Mouse (Mus musculus) midbrain, embryonic 12.5 days (tissue): ENCODE results near the gene Zfp575. TPM values are rescaled to one million over a fixed set of nuclear protein-coding genes. Genes with fewer than 3 reads are reported as not detected.

Experiments
- ATAC-seq: fragments of 200-750 bp; cut with Nextera tagmentation; 2 replicates; pipeline ENCODE4 v1.8.0; 2017; ENCODE audit warnings: low read depth, moderate TSS enrichment, moderate library complexity; ENCODE audit not compliant: low FRiP score
- H3K27ac ChIP-seq: fragments of 300-500 bp; sonication (generic); replicated peaks from 2 replicates; pipeline ENCODE4 v1.5.1; 2016; ENCODE audit warnings: mild to moderate bottlenecking
- H3K27me3 ChIP-seq: fragments of 300-500 bp; sonication (generic); 2 replicates; pipeline ENCODE4 v1.6.1; 2016; ENCODE audit warnings: mild to moderate bottlenecking
- H3K36me3 ChIP-seq: fragments of 300-500 bp; sonication (generic); 2 replicates; pipeline ENCODE4 v1.6.1; 2016
- H3K4me1 ChIP-seq: fragments of 300-500 bp; sonication (generic); 2 replicates; pipeline ENCODE4 v1.6.1; 2016
- H3K4me2 ChIP-seq: fragments of 300-500 bp; sonication (generic); replicated peaks from 2 replicates; pipeline ENCODE4 v1.6.1; 2016; ENCODE audit warnings: mild to moderate bottlenecking, moderate library complexity
- H3K4me3 ChIP-seq: fragments of 300-500 bp; sonication (generic); 2 replicates; pipeline ENCODE4 v1.5.1; 2016; ENCODE audit warnings: mild to moderate bottlenecking
- H3K9ac ChIP-seq: fragments of 300-500 bp; sonication (generic); replicated peaks from 2 replicates; pipeline ENCODE4 v1.6.1; 2016; ENCODE audit warnings: mild to moderate bottlenecking, moderate library complexity
- H3K9me3 ChIP-seq: fragments of 300-500 bp; sonication (generic); 2 replicates; pipeline ENCODE4 v1.6.1; 2016; ENCODE audit warnings: mild to moderate bottlenecking
- WGBS: fragments of 180-500 bp; shearing (Covaris S2); methylation state at CpG from one replicate; pipeline ENCODE4 v1.1.7; 2016; 5-methylcytosine and 5-hydroxymethylcytosine counted together
- polyA plus RNA-seq: library from polyadenylated mRNA; unstranded; fragments of >200 nt; fragmentation: Nextera tagmentation; extraction: Ambion mirVana; gene quantifications from 2 replicates; pipeline ENCODE4 v1.2.1, GENCODE M21; 2016

The Zfp575 gene
- polyA plus RNA-seq, 1 experiment from 2014 or later = 3.7 TPM

DNA sequence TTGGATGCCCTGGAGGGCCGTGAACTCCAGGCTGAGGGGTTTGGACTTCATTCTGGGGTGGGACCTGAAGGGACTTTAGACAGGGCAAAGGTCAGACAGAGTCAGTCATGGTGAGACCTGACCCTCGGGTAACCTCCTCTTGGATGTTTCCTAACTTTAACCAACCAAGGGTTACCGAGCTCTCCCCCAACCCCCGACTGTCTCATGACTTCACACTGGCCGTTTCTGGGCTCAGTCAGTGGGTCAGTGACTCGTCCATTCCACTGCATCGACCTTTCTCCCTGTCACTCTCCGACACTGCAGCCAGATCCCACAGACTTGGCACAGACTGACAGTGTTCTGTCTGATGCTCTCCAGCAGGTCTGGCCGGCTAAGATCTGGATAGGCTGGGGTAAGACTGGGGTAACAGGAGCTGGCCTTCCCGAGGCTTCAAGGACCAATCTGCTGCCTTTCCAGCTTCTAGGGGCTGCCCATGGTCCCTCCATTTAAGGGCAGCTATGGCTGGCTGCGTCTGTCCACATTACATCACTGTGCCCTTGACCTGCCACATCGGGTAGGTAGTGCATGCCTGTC is 13.1 kb downstream of the Zfp575 start:
- Histone ChIP-seq H3K4me3 (no peak overlapping the region), H3K9ac (no peak overlapping the region; the same call in 1 of the 2 replicates), H3K4me2 (no peak overlapping the region), H3K9me3 (no peaks in the 10 kb centered on the region), H3K27me3 (no peaks in the 10 kb centered on the region), H3K27ac (no peak overlapping the region), H3K4me1 (no peaks in the 10 kb centered on the region), H3K36me3 (peaks cover 28% of the 10 kb centered on the region)
- no peak for ATAC-seq
- 67% methylated on average over 12 of the region's 12 CpGs for WGBS

DNA sequence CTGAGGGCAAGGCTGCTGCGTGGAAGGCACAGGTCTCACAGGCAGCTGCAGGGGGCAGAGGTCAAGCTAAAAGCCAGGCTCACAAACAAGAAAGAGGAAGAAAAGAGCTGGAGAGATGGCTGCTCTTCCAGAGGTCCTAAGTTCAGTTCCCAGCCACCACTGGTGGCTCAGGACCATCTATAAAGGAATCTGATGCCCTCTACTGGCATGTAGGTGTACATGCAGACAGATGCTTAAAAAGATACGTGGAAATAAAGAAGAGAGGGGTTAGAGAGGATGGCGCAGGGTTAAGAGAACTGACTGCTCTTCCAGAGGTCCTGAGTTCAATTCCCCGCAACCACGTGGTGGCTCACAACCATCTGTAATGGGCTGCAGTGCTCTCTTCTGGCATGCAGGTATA is 15.0 kb downstream of the Zfp575 start:
- no peak for ATAC-seq
- no peak overlapping the region for H3K27ac ChIP-seq
- H3K36me3 ChIP-seq = peaks cover 46% of the 10 kb centered on the region
- 59% methylated on average over 5 of the region's 5 CpGs for WGBS
- no peaks in the 10 kb centered on the region for H3K27me3 ChIP-seq
- no peaks in the 10 kb centered on the region for H3K9me3 ChIP-seq
- H3K9ac ChIP-seq = no peak overlapping the region
- H3K4me2 ChIP-seq = no peak overlapping the region
- H3K4me1 ChIP-seq = no peaks in the 10 kb centered on the region
- no peak overlapping the region for H3K4me3 ChIP-seq

DNA sequence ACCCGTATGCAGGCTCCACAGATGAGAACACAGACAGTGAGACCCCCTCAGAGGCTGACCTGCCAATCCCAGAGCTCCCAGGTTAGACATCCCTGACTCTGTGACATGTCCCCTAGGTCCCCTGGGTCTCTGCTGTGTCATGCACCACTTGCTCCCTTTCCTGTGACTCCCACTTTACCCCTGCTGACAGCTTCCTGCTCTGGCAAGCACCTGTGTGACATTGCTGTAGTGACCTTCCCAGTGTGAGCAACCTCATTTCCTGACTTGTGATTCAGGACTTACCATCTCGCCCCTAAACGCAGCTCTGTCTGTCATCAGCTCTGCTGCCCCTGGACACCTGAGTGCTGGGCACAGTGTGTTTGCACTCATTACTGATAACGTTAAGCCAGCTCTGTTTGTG is 16.4 kb downstream of the Zfp575 start:
- no peaks in the 10 kb centered on the region for H3K4me1 ChIP-seq
- WGBS = 80% methylated on average over 4 of the region's 4 CpGs
- no peaks in the 10 kb centered on the region for H3K9me3 ChIP-seq
- H3K9ac ChIP-seq = no peak overlapping the region; the same call in 1 of the 2 replicates
- no peak for ATAC-seq
- H3K4me3 ChIP-seq = no peak overlapping the region
- peaks cover 60% of the 10 kb centered on the region for H3K36me3 ChIP-seq
- no peak overlapping the region for H3K4me2 ChIP-seq
- H3K27me3 ChIP-seq = no peaks in the 10 kb centered on the region
- H3K27ac ChIP-seq = no peak overlapping the region

DNA sequence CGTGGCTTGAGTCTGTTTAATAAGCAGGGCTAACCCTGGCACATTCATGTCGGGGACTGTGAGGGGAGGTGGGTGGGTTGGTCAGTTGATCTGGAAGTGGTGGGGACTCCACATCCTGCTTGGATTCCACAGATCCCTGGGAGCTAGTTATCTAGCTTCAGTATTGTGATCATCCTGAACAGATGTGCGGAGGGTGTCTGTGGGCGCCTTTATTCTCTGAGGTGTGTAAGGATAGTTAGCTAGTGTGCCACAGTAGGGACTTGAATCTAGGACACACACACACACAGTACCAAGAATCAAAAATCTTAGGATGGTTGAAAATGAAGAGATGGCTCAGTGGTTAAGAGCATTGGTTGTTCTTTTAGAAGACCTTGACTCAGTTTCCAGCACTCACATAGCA is 18.9 kb downstream of the Zfp575 start:
- WGBS = 79% methylated on average over 4 of the region's 4 CpGs
- no peak overlapping the region for H3K27ac ChIP-seq
- H3K4me2 ChIP-seq = no peak overlapping the region
- no peak overlapping the region for H3K4me3 ChIP-seq
- peaks cover 67% of the 10 kb centered on the region for H3K36me3 ChIP-seq
- no peaks in the 10 kb centered on the region for H3K27me3 ChIP-seq
- no peak for ATAC-seq
- H3K9ac ChIP-seq = no peak overlapping the region
- no peaks in the 10 kb centered on the region for H3K9me3 ChIP-seq
- no peaks in the 10 kb centered on the region for H3K4me1 ChIP-seq

DNA sequence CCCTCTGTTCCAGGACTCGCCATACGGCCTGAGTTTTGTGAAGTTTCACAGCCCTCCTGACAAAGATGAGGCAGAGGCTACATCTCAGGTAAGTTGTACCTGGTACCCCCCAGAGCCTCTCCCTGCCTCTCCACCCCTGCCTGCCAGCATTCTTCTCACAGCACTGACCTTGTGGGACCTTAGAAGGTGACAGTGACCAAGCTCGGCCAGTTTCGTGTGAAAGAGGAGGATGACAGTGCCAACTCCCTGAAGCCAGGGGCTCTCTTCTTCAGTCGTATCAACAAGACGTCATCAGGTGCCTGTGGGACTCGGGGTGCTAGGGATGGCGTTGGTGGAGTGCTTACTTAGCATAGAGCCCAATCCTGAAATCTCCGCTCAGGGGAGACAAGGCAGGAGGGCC is 21.2 kb downstream of the Zfp575 start:
- Histone ChIP-seq H3K4me2 (no peak overlapping the region), H3K27ac (no peak overlapping the region), H3K9me3 (no peaks in the 10 kb centered on the region), H3K27me3 (no peaks in the 10 kb centered on the region), H3K36me3 (peaks cover 78% of the 10 kb centered on the region), H3K4me3 (no peak overlapping the region), H3K9ac (no peak overlapping the region), H3K4me1 (no peaks in the 10 kb centered on the region)
- no peak for ATAC-seq
- 92% methylated on average over 9 of the region's 9 CpGs for WGBS

DNA sequence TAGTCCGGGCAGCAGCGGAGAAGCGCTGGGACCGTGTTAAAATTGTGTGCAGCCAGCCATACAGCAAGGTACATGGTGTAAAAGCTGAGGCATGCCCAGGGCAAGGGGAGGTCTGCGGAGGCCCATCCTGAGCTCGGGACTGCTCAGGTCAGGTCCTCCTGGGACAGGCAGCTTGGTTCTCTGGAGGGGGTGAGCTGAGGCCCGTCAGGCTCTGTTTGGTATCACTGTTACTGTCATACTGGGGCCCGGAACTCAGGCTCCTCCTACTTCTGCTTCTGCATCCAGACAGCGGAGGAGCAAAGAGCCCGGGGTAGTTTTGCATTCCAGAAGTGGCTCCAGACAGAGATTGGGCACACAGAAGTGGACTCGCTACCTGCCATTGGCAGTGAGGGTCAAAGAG is 21.8 kb downstream of the Zfp575 start:
- no peaks in the 10 kb centered on the region for H3K4me1 ChIP-seq
- no peak overlapping the region for H3K27ac ChIP-seq
- H3K27me3 ChIP-seq = no peaks in the 10 kb centered on the region
- ATAC-seq = no peak
- H3K9ac ChIP-seq = no peak overlapping the region
- H3K4me3 ChIP-seq = no peak overlapping the region
- H3K9me3 ChIP-seq = no peaks in the 10 kb centered on the region
- WGBS = 96% methylated on average over 11 of the region's 11 CpGs
- no peak overlapping the region for H3K4me2 ChIP-seq
- peaks cover 78% of the 10 kb centered on the region for H3K36me3 ChIP-seq

DNA sequence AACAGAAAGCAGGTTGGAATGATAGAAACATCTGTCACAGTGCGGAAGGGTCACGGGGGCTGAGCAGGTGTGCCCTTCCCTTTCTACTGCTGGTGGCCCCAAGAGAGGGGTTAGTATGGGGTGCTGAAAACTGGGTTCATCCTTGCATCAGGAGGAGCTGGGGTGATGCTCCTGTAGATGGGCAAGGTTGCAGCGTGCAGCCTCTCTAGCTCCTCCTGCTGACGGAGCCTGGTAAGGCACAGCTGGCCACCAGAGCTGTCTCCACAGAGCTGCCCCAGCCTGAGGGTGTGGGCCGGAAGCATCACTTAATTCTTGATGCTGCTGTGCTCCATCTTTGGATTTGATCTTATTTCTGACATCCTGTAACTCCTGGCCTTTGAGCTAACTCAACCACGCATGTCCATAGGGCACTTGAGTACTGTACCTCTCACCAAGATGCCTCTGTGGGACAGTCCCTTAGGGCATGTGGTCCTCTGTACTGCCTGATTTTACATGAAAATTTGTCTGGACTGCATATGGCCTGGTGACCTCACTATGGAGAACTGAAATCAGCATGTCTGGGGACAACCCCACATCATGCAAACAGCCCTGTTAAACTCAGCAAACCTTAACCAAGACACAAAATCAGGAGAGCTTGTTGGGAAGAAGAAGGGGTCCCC is 22.7 kb downstream of the Zfp575 start:
- no peaks in the 10 kb centered on the region for H3K9me3 ChIP-seq
- peak; percentile 49; the same call in 1 of the 2 replicates for ATAC-seq
- no peak overlapping the region for H3K9ac ChIP-seq
- no peaks in the 10 kb centered on the region for H3K4me1 ChIP-seq
- no peak overlapping the region for H3K27ac ChIP-seq
- WGBS = 60% methylated on average over 6 of the region's 6 CpGs
- H3K4me2 ChIP-seq = no peak overlapping the region
- no peak overlapping the region for H3K4me3 ChIP-seq
- H3K27me3 ChIP-seq = no peaks in the 10 kb centered on the region
- peaks cover 75% of the 10 kb centered on the region for H3K36me3 ChIP-seq

DNA sequence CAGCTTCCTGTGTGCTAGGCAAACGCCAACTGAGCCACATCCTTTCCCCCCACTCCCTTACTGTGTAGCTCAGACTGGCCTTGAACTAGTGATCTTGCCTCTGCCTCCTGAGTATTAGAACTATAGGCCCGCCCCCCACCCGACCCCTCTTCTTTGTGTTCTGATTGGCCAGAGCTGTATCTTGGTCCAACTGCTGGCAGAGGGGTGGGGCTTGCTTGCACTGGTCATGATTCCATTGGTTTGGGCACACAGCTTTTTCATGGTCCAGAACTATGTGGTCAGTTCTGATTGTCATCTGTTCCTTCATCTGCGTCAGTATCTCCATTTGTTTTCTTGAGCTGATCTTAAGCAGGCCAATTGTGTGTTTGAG is 23.6 kb downstream of the Zfp575 start:
- Histone ChIP-seq H3K9me3 (no peaks in the 10 kb centered on the region), H3K27me3 (no peaks in the 10 kb centered on the region), H3K36me3 (peaks cover 68% of the 10 kb centered on the region), H3K27ac (no peak overlapping the region), H3K4me1 (no peaks in the 10 kb centered on the region), H3K9ac (no peak overlapping the region), H3K4me3 (no peak overlapping the region), H3K4me2 (no peak overlapping the region)
- ATAC-seq = no peak
- 89% methylated on average over 4 of the region's 4 CpGs for WGBS

DNA sequence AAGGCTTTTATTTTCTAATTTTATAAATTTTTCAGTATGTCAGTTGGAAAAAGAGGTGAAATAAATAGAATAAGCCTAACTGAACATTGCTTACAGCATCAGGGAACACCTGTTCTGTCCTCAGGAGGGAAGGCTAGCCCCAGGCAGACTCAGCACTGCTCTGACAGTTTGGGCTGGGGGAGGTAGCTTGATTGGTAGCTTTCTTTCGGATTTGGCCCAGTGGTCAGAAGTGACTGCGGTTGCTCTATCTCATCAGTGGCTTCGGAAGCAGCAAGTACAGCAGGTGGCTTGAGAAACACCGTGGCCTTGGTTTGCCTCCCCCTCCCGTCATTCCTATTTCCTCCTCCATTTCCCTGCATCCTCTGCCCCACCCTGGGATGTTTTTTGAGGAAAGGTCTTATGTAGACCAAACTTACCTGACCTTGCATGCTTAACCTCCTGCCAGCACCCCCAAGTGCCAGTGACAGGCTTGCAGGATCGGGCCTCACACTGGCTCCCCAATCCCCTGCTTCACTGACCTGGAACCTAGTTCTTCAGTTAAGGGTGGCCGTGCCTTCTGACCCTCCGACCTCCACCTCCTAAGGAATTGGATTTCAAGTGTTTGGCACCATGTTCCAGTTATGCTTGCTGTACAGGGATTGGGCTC is 24.1 kb downstream of the Zfp575 start:
- WGBS = 87% methylated on average over 8 of the region's 8 CpGs
- Histone ChIP-seq H3K27ac (no peak overlapping the region), H3K9ac (no peak overlapping the region), H3K4me2 (no peak overlapping the region), H3K36me3 (peaks cover 66% of the 10 kb centered on the region), H3K9me3 (no peaks in the 10 kb centered on the region), H3K4me3 (no peak overlapping the region), H3K4me1 (no peaks in the 10 kb centered on the region), H3K27me3 (no peaks in the 10 kb centered on the region)
- ATAC-seq = no peak

DNA sequence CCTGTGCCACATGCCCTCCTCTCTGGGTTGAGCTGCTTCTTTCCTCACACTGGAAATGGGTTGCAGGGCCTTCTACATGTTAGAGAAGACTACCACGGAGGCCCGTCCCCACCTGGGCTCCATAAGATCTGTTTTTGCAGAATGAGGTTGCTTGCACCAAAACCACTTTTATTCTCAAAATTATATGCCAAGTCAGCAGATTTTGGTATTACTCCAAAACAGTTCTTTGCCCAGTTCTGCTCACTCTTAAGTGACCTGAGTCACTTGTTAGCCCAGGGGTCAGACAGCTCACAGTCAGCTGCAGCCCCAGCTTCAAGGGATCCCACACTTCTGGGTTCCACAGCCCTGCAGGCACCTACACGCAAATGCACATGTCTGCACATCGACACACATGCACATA is 26.0 kb downstream of the Zfp575 start:
- H3K4me2 ChIP-seq = no peak overlapping the region
- H3K4me3 ChIP-seq = no peak overlapping the region
- ATAC-seq = no peak
- H3K36me3 ChIP-seq = peaks cover 54% of the 10 kb centered on the region
- WGBS = 96% methylated on average over 4 of the region's 4 CpGs
- H3K27ac ChIP-seq = no peak overlapping the region
- H3K9me3 ChIP-seq = no peaks in the 10 kb centered on the region
- H3K27me3 ChIP-seq = no peaks in the 10 kb centered on the region
- no peak overlapping the region for H3K9ac ChIP-seq
- H3K4me1 ChIP-seq = no peaks in the 10 kb centered on the region

DNA sequence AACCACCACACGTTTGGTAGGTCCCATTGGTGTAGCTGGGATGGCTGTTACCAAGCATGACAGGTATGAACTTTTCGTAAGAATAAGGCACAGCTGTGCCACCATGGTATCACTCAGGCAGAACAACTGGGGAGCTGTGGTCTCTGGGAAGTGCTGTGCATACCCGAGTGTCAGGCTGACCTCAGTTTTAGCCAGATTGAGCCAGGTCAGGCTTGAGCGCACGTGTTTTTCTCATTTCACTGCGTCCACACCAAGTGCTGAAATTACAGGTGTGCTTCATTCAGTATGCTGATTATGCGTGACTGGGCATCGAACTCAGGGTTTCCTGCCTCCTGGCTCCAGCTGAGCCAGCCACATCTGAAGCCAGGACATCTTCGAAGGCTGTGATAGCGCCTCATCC is 31.7 kb downstream of the Zfp575 start:
- no peak for ATAC-seq
- Histone ChIP-seq H3K9me3 (no peaks in the 10 kb centered on the region), H3K9ac (no peak overlapping the region), H3K27me3 (no peaks in the 10 kb centered on the region), H3K27ac (no peak overlapping the region), H3K36me3 (peaks cover 68% of the 10 kb centered on the region), H3K4me2 (no peak overlapping the region), H3K4me3 (no peak overlapping the region), H3K4me1 (no peaks in the 10 kb centered on the region)
- WGBS = 96% methylated on average over 10 of the region's 10 CpGs

DNA sequence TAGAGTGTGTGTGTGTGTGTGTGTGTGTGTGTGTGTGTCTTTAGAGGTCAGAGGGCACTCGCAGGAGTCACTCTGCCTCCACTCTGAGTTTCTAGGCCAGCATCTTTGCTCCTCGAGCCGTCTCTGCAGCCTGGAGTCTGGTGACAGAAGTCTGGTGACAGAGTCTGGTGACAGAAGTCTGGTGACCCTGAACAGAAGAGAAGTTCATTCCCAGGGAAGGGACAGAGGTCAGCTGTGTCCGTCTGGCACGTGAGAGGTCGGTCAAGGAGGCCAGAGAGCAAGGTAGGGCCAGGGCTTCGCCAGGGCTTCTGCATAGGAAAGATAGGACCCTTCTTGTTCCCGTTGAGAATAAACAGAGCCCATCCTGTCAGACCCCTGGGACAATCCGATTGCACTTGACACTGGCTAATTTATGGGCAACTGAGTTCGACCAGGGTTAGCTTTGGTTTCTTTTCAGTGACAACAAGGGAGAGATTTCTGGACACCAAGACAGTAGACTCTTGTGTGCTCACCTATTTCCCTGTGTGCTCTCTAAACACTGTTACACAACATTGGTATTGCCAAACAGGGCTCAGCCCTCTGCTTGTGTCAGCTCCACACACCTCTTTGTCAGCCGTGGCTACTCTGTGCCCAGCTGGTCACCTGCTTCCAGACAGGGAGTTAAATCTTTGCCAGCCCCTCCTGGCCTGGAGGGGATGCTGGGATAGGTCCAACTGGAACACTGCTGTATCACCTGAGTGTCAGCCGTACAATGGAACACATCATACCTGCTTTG is 35.3 kb downstream of the Zfp575 start:
- WGBS = 94% methylated on average over 12 of the region's 12 CpGs
- H3K9me3 ChIP-seq = no peaks in the 10 kb centered on the region
- no peak overlapping the region for H3K27ac ChIP-seq
- no peaks in the 10 kb centered on the region for H3K27me3 ChIP-seq
- peaks cover 70% of the 10 kb centered on the region for H3K36me3 ChIP-seq
- no peak overlapping the region for H3K4me2 ChIP-seq
- peaks cover 11% of the 10 kb centered on the region for H3K4me1 ChIP-seq
- no peak overlapping the region for H3K9ac ChIP-seq
- no peak overlapping the region for H3K4me3 ChIP-seq
- no peak for ATAC-seq
